Mouse (Mus musculus): ENCODE results near the gene Pcbp3. TPM values are rescaled to one million over a fixed set of nuclear protein-coding genes. Genes with fewer than 3 reads are reported as not detected.

The Pcbp3 gene
- total and polyA plus RNA-seq, 3 experiments = 3.8 to 4.9 (median 3.8) TPM

DNA sequence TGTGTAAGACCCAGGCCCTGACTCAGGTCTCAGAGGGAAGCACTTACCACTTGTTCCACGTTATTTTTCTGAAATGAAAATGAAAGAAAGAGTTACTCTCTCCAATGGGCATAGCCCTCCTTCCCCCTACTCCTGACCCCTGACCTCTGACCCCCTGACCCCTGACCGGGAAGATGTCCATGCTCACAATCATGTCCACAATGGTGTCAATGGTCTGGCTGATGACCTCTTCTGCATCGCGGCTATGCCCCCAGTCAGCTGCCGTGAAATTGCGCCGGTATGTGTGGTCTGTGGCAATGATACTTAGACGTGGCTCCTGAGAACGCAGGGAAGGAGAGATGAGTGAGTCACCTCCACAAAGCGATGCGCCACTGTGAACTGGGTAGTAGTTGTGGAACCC, 240.5 kb downstream of the Pcbp3 start:
- H3K27me3 ChIP-seq (ENCODE audit: control insufficient read depth, insufficient read depth, low read length) = no peaks in the 10 kb centered on the region
- H3K27ac ChIP-seq = no peak overlapping the region
- no peaks in the 10 kb centered on the region for H3K4me1 ChIP-seq (ENCODE audit: control insufficient read depth, insufficient read depth, low read length)
- peak; percentile 1 to 14 for DNase-seq
- TF ChIP-seq POLR2A (IDR thresholded peaks at IDR 0.05; ENCODE audit: insufficient read depth, low read depth, low read length) = no peak
- no peak for TF ChIP-seq CTCF (IDR thresholded peaks at IDR 0.05)
- TF ChIP-seq EP300 (IDR thresholded peaks at IDR 0.05; ENCODE audit: insufficient read depth, low read depth, low read length) = no peak
- no peak overlapping the region for H3K4me3 ChIP-seq
- 83% methylated on average over 11 of the region's 11 CpGs for WGBS
- no peaks in the 10 kb centered on the region for H3K36me3 ChIP-seq (ENCODE audit: control insufficient read depth, insufficient read depth, low read length)
- H3K9ac ChIP-seq (ENCODE audit: low read depth, low read length) = no peak overlapping the region
- H3K79me2 ChIP-seq (replicated peaks; ENCODE audit: control insufficient read depth, insufficient read depth, low read length) = no peaks in the 10 kb centered on the region
- intact Hi-C loops (cut with DNase I) = no loop called here

DNA sequence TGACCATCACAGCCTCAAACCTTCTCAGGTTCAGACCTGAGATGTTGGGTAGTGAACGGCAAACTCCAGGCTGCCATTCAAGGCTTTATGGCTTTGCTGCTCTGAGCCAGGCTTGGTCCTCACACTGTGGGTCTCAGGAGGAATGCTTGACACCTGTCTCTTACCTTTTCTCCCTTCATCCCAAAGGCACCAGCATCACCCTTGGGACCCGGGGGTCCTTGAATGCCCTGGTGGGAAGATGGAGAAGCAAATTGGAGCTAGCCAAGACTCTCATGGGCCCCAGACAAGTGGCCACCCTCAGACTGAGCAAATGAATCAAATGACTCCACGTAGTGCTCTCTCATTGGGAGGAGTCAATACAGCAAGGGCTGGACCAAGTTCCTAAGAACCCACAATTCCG, 244.1 kb downstream of the Pcbp3 start:
- no peak overlapping the region for H3K27ac ChIP-seq
- H3K27me3 ChIP-seq (ENCODE audit: control insufficient read depth, insufficient read depth, low read length) = no peaks in the 10 kb centered on the region
- no peak for DNase-seq
- intact Hi-C loops (cut with DNase I) = no loop called here
- H3K4me3 ChIP-seq = no peak overlapping the region
- H3K36me3 ChIP-seq (ENCODE audit: control insufficient read depth, insufficient read depth, low read length) = no peaks in the 10 kb centered on the region
- TF ChIP-seq POLR2A (IDR thresholded peaks at IDR 0.05; ENCODE audit: insufficient read depth, low read depth, low read length) (no peak), CTCF (IDR thresholded peaks at IDR 0.05) (no peak), EP300 (IDR thresholded peaks at IDR 0.05; ENCODE audit: insufficient read depth, low read depth, low read length) (no peak)
- H3K79me2 ChIP-seq (replicated peaks; ENCODE audit: control insufficient read depth, insufficient read depth, low read length) = no peaks in the 10 kb centered on the region
- WGBS = 88% methylated on average over 4 of the region's 4 CpGs
- H3K9ac ChIP-seq (ENCODE audit: low read depth, low read length) = no peak overlapping the region
- H3K4me1 ChIP-seq (ENCODE audit: control insufficient read depth, insufficient read depth, low read length) = no peaks in the 10 kb centered on the region

DNA sequence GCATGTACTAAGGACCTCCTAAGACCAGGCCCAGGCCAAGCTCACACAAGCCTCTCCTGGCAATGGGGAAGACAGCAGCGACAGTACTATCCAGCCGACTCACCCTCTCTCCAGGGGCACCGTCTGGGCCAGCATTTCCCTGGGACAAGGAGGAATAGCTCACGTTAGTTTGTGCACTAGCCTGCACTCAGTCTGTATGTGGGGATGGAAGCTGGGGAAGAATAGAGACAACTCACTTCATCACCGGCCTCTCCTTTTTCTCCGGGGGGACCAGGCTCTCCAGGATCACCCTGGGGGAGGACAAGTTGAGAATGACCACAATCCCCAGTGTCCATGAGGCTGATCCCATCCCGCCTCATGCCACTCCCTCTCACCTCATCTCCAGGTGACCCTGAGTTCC, 244.7 kb downstream of the Pcbp3 start:
- Histone ChIP-seq H3K4me1 (ENCODE audit: control insufficient read depth, insufficient read depth, low read length) (no peaks in the 10 kb centered on the region), H3K27ac (no peak overlapping the region), H3K27me3 (ENCODE audit: control insufficient read depth, insufficient read depth, low read length) (no peaks in the 10 kb centered on the region), H3K9ac (ENCODE audit: low read depth, low read length) (no peak overlapping the region), H3K4me3 (no peak overlapping the region), H3K36me3 (ENCODE audit: control insufficient read depth, insufficient read depth, low read length) (no peaks in the 10 kb centered on the region), H3K79me2 (replicated peaks; ENCODE audit: control insufficient read depth, insufficient read depth, low read length) (no peaks in the 10 kb centered on the region)
- intact Hi-C loops (cut with DNase I) = no loop called here
- TF ChIP-seq POLR2A (IDR thresholded peaks at IDR 0.05; ENCODE audit: insufficient read depth, low read depth, low read length) (no peak), CTCF (IDR thresholded peaks at IDR 0.05) (no peak), EP300 (IDR thresholded peaks at IDR 0.05; ENCODE audit: insufficient read depth, low read depth, low read length) (no peak)
- WGBS = 83% methylated on average over 7 of the region's 7 CpGs
- no peak for DNase-seq

DNA sequence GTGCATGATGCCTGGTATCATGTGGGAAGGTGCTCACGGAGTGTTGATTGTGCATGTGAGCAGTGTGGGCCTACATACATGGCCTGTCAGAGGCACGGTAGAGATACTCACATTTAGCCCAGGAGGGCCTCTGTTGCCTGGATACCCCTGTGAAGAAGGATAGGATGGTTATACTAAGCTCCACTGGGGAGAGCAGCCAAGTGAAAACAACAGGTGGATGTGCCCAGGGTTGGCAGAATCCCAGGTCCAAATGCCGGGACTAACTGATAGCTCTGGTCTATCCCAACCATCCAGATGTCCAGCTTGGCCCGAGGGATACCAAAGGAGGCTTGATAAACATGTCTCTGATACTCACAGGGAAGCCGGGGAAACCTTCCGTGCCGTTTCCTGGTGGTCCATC, 247.4 kb downstream of the Pcbp3 start:
- H3K9ac ChIP-seq (ENCODE audit: low read depth, low read length) = no peak overlapping the region
- DNase-seq = no peak
- H3K27me3 ChIP-seq (ENCODE audit: control insufficient read depth, insufficient read depth, low read length) = no peaks in the 10 kb centered on the region
- no peaks in the 10 kb centered on the region for H3K79me2 ChIP-seq (replicated peaks; ENCODE audit: control insufficient read depth, insufficient read depth, low read length)
- H3K4me3 ChIP-seq = no peak overlapping the region
- H3K4me1 ChIP-seq (ENCODE audit: control insufficient read depth, insufficient read depth, low read length) = no peaks in the 10 kb centered on the region
- no peaks in the 10 kb centered on the region for H3K36me3 ChIP-seq (ENCODE audit: control insufficient read depth, insufficient read depth, low read length)
- no peak overlapping the region for H3K27ac ChIP-seq
- intact Hi-C loops (cut with DNase I) = no loop called here
- TF ChIP-seq EP300 (IDR thresholded peaks at IDR 0.05; ENCODE audit: insufficient read depth, low read depth, low read length) = no peak
- TF ChIP-seq CTCF (IDR thresholded peaks at IDR 0.05) = no peak
- no peak for TF ChIP-seq POLR2A (IDR thresholded peaks at IDR 0.05; ENCODE audit: insufficient read depth, low read depth, low read length)
- 65% methylated on average over 7 of the region's 7 CpGs for WGBS

DNA sequence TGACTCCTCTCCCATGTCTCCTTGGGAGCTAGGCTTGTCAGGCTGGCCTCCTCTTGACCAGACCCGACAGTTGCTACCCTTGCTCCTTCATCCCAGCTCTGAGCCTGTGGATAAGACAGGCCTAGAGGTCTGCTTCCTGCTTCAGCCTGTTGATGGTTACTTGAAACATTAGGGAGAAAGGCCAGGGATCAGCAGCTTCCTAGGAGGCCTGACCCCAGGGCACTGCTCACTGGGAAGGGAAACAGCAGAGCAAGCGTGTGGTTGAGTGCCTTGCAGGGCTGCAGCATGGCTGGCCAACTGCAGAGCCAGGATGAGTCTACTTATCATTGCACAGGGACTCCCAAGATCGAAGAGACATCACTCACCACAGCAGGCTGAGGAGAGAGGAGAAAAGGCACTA, 249.2 kb downstream of the Pcbp3 start:
- Histone ChIP-seq H3K27ac (no peak overlapping the region), H3K36me3 (ENCODE audit: control insufficient read depth, insufficient read depth, low read length) (no peaks in the 10 kb centered on the region), H3K4me3 (no peak overlapping the region), H3K9ac (ENCODE audit: low read depth, low read length) (no peak overlapping the region), H3K4me1 (ENCODE audit: control insufficient read depth, insufficient read depth, low read length) (no peaks in the 10 kb centered on the region), H3K27me3 (ENCODE audit: control insufficient read depth, insufficient read depth, low read length) (no peaks in the 10 kb centered on the region), H3K79me2 (replicated peaks; ENCODE audit: control insufficient read depth, insufficient read depth, low read length) (no peaks in the 10 kb centered on the region)
- no peak for TF ChIP-seq POLR2A (IDR thresholded peaks at IDR 0.05; ENCODE audit: insufficient read depth, low read depth, low read length)
- TF ChIP-seq CTCF (IDR thresholded peaks at IDR 0.05) = no peak
- no peak for TF ChIP-seq EP300 (IDR thresholded peaks at IDR 0.05; ENCODE audit: insufficient read depth, low read depth, low read length)
- 70% methylated on average over 3 of the region's 3 CpGs for WGBS
- DNase-seq = no peak
- intact Hi-C loops (cut with DNase I) = no loop called here

Other genes with a start within 250 kb of the Pcbp3 start
- gene Col6a1, start 235.7 kb downstream of the Pcbp3 start, total RNA-seq (2021) = 10 to 100 TPM; 30.5 to 52.4 TPM
- 75.5 and 95.3 TPM in 2 replicates for gene Col6a1, start 235.7 kb downstream of the Pcbp3 start, polyA plus RNA-seq (2012; rRNA removed)
- gene Slc19a1, start 70.4 kb upstream of the Pcbp3 start, total RNA-seq (2021) = 1 to 10 TPM; 4.0 to 5.7 TPM
- gene Slc19a1, start 70.4 kb upstream of the Pcbp3 start, polyA plus RNA-seq (2012; rRNA removed) = 14.3 and 17.4 TPM in 2 replicates
- 1 to 10 TPM; 9.3 to 9.8 TPM for gene Col18a1, start 204.7 kb upstream of the Pcbp3 start, total RNA-seq (2021)
- gene Col18a1, start 204.7 kb upstream of the Pcbp3 start, polyA plus RNA-seq (2012; rRNA removed) = 12.9 and 13.1 TPM in 2 replicates

Data from heart, adult 2 months (tissue).